Mouse (Mus musculus) Patski (cell line): ENCODE data around the gene Rpp14. TPM values are rescaled to one million over a fixed set of nuclear protein-coding genes. Genes with fewer than 3 reads are reported as not detected.

Experiments
- ATAC-seq: fragments of 100-300 bp; one replicate; pipeline ENCODE4 v1.8.0; 2021
- CTCF ChIA-PET: fragments of 350-600 bp; sonication (Branson Sonifier 250); formaldehyde crosslinking; loops from one replicate; lab custom pipeline; 2022; ENCODE audit warnings: inconsistent platforms; lab: Charles Lee
- POLR2A ChIA-PET: fragments of 350-600 bp; sonication (Branson Sonifier 250); formaldehyde crosslinking; loops from one replicate; lab custom pipeline; 2022; ENCODE audit warnings: antibody characterized with exemption, inconsistent platforms; lab: Charles Lee
- DNase-seq: peaks from one replicate; pipeline ENCODE4 v3.0.0-alpha.2; 2011; ENCODE audit warnings: low read depth, low spot score
- H3K27me3 ChIP-seq: fragments of 371-371 bp; one replicate; pipeline ENCODE4 v1.5.1; 2021
- CTCF ChIP-seq: fragments of 100-300 bp; IDR thresholded peaks from one replicate; pipeline ENCODE4 v1.5.1; 2021
- in situ Hi-C: fragments of 300-500 bp; cut with MboI; formaldehyde crosslinking; loops from 3 replicates; pipeline ENCODE4 v1.11.1; 2018; ENCODE audit warnings: low pct_unique_long_range_greater_than_20kb, mixed read lengths
- polyA plus RNA-seq: library from polyadenylated mRNA; unstranded; gene quantifications from one replicate; pipeline ENCODE4 v1.2.3, GENCODE M21; 2021

Rpp14 gene
- 28.7 TPM for polyA plus RNA-seq

GRCm38 (mm10) chr14:8080165-8080679, at the start of gene Rpp14:
Gene Rpp14 (plus strand): TSS chr14:8080367.
- in situ Hi-C loops = no loop called here

GRCm38 (mm10) chr14:8030535-8030934, 49.6 kb upstream of the Rpp14 start:
- no peak for ATAC-seq
- H3K27me3 ChIP-seq = no peaks in the 10 kb centered on the region
- no peak for DNase-seq
- POLR2A ChIA-PET = no interaction called here
- CTCF ChIA-PET = interaction anchor here (1.4 kb wide), 1 partner anchor 33 kb away, joined by 4 read pairs; no protein-coding TSS in a partner anchor
- TF ChIP-seq CTCF = no peak
- in situ Hi-C loops = no loop called here

More at GRCm38 (mm10) chr14:8080165-8080679, at the start of gene Rpp14:
- H3K27me3 ChIP-seq = no peaks in the 10 kb centered on the region
- ATAC-seq (peak; percentile 76), DNase-seq (peak; percentile 73)
- TF ChIP-seq CTCF = peak; percentile 97
- ChIA-PET POLR2A (no interaction called here), CTCF (interaction anchor here (1.1 to 1.4 kb wide), 3 partner anchors 15 to 83 kb away, joined by 3 to 5 read pairs (median 4); no protein-coding TSS in a partner anchor)

- DNase-seq (no peak), ATAC-seq (no peak)
- POLR2A ChIA-PET = no interaction called here
- CTCF ChIA-PET = interaction anchor here (1.7 kb wide), 1 partner anchor 35 kb away, joined by 4 read pairs; no protein-coding TSS in a partner anchor
- no peak for TF ChIP-seq CTCF
- in situ Hi-C loops = no loop called here
- H3K27me3 ChIP-seq = no peaks in the 10 kb centered on the region
Observed at GRCm38 (mm10) chr14:8032087-8032944, 47.9 kb upstream of the Rpp14 start.

GRCm38 (mm10) chr14:8034561-8034960, 45.6 kb upstream of the Rpp14 start:
- CTCF ChIA-PET = no interaction called here
- in situ Hi-C loops = no loop called here
- ATAC-seq (no peak), DNase-seq (no peak)
- POLR2A ChIA-PET = no interaction called here
- TF ChIP-seq CTCF = no peak
- H3K27me3 ChIP-seq = no peaks in the 10 kb centered on the region

- TF ChIP-seq CTCF = no peak
- in situ Hi-C loops = no loop called here
- ChIA-PET CTCF (interaction anchor here (0.8 kb wide), 1 partner anchor 20 kb away, joined by 3 read pairs; no protein-coding TSS in a partner anchor), POLR2A (no interaction called here)
- DNase-seq = no peak
- no peak for ATAC-seq
- H3K27me3 ChIP-seq = no peaks in the 10 kb centered on the region
Observed at GRCm38 (mm10) chr14:8035951-8036350, 44.2 kb upstream of the Rpp14 start.

GRCm38 (mm10) chr14:8036406-8036805, 43.8 kb upstream of the Rpp14 start:
- H3K27me3 ChIP-seq = no peaks in the 10 kb centered on the region
- TF ChIP-seq CTCF = no peak
- no peak for ATAC-seq
- ChIA-PET CTCF (no interaction called here), POLR2A (no interaction called here)
- in situ Hi-C loops = no loop called here
- DNase-seq = no peak

GRCm38 (mm10) chr14:8038150-8038549, 42.0 kb upstream of the Rpp14 start:
- CTCF ChIA-PET = interaction anchor here (1.2 kb wide), 1 partner anchor 222 kb away, joined by 3 read pairs; no protein-coding TSS in a partner anchor

GRCm38 (mm10) chr14:8038791-8039448, 41.2 kb upstream of the Rpp14 start:
- in situ Hi-C loops = no loop called here
- TF ChIP-seq CTCF = no peak
- CTCF ChIA-PET = interaction anchor here (1.2 to 1.6 kb wide), 3 partner anchors 42 to 223 kb away, joined by 3 to 6 read pairs (median 3); no protein-coding TSS in a partner anchor
- peak; percentile 61 for DNase-seq
- peak; percentile 99 for ATAC-seq
- H3K27me3 ChIP-seq = no peaks in the 10 kb centered on the region
- POLR2A ChIA-PET = no interaction called here

More at GRCm38 (mm10) chr14:8038150-8038549, 42.0 kb upstream of the Rpp14 start:
- in situ Hi-C loops = no loop called here
- DNase-seq (no peak), ATAC-seq (no peak)
- TF ChIP-seq CTCF = no peak
- H3K27me3 ChIP-seq = no peaks in the 10 kb centered on the region
- POLR2A ChIA-PET = no interaction called here

GRCm38 (mm10) chr14:8040179-8040578, 40.0 kb upstream of the Rpp14 start:
- ChIA-PET POLR2A (no interaction called here), CTCF (interaction anchor here (0.7 to 1.6 kb wide), 4 partner anchors 13 to 76 kb away, joined by 3 to 6 read pairs (median 3); no protein-coding TSS in a partner anchor)
- DNase-seq = no peak
- TF ChIP-seq CTCF = no peak
- no peak for ATAC-seq
- no peaks in the 10 kb centered on the region for H3K27me3 ChIP-seq
- in situ Hi-C loops = loop anchor here (5.0 kb wide), 1 partner anchor 38 kb away; the partner anchor contains the start of gene Abhd6
